Mouse (Mus musculus) neural tube, embryonic 14.5 days (tissue): ENCODE data around the gene Tango2. TPM values are rescaled to one million over a fixed set of nuclear protein-coding genes. Genes with fewer than 3 reads are reported as not detected.

ENCODE experiments used
- ATAC-seq: fragments of 200-750 bp; cut with Nextera tagmentation; 2 replicates; pipeline ENCODE4 v1.8.0; 2017; ENCODE audit warnings: low read depth, mild to moderate bottlenecking, moderate TSS enrichment, moderate library complexity
- H3K27ac ChIP-seq: fragments of 300-500 bp; sonication (generic); 2 replicates; pipeline ENCODE4 v1.5.1; 2014; ENCODE audit warnings: low read depth, mild to moderate bottlenecking, control low read depth, low read length, moderate library complexity, mixed read lengths
- H3K27me3 ChIP-seq: fragments of 300-500 bp; sonication (generic); 2 replicates; pipeline ENCODE4 v1.6.1; 2014; ENCODE audit warnings: low read length; ENCODE audit not compliant: control insufficient read depth, insufficient read depth
- H3K36me3 ChIP-seq: fragments of 300-500 bp; sonication (generic); 2 replicates; pipeline ENCODE4 v1.6.1; 2014; ENCODE audit warnings: low read length, mixed read lengths; ENCODE audit not compliant: control insufficient read depth, insufficient read depth
- H3K4me1 ChIP-seq: fragments of 300-500 bp; sonication (generic); 2 replicates; pipeline ENCODE4 v1.6.1; 2014; ENCODE audit warnings: low read length; ENCODE audit not compliant: control insufficient read depth, insufficient read depth
- H3K4me2 ChIP-seq: fragments of 300-500 bp; sonication (generic); 2 replicates; pipeline ENCODE4 v1.6.1; 2014; ENCODE audit warnings: mild to moderate bottlenecking, low read depth, low read length, control low read depth
- H3K4me3 ChIP-seq: fragments of 300-500 bp; sonication (generic); 2 replicates; pipeline ENCODE4 v1.5.1; 2014; ENCODE audit warnings: low read depth, low read length, control low read depth, mixed read lengths
- H3K9ac ChIP-seq: fragments of 300-500 bp; sonication (generic); replicated peaks from 2 replicates; pipeline ENCODE4 v1.6.1; 2014; ENCODE audit warnings: low read depth, mild to moderate bottlenecking, control low read depth, low read length, mixed read lengths
- H3K9me3 ChIP-seq: fragments of 300-500 bp; sonication (generic); 2 replicates; pipeline ENCODE4 v1.6.1; 2016; ENCODE audit warnings: low read length; ENCODE audit not compliant: control insufficient read depth
- WGBS: fragments of 180-500 bp; shearing (Covaris S2); extraction: QIAGEN DNeasy Blood & Tissue Kit; methylation state at CpG from one replicate; pipeline ENCODE4 v1.1.7; 2014; 5-methylcytosine and 5-hydroxymethylcytosine counted together
- polyA plus RNA-seq: library from polyadenylated mRNA; unstranded; fragments of >200 nt; fragmentation: Nextera tagmentation; extraction: Ambion mirVana; gene quantifications from 2 replicates; pipeline ENCODE4 v1.2.1, GENCODE M21; 2014

Tango2 gene
- polyA plus RNA-seq, 1 experiment from 2014 or later: 114 TPM

DNA sequence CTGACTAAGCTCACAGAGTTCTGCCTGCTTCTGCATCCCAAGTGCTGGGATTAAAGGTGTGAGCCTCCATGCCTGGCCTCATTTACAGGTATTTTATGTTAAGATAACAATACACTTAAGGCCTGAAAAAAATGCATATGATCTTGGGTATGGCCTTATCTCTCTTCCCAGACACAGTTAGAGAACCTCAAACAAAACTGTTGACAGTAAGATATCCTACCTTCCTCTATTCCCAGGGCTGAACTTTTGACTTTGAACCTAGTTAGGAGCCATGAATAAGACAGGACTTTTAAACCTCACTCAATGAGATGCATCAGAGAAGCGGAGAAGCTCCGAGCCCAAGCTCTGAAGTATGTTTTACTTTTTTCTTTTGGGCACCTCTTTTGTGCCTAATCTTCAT lies 5.8 kb downstream of the Tango2 start:
- H3K4me1 ChIP-seq: peaks cover 19% of the 10 kb centered on the region; the same call in 1 of the 2 replicates

DNA sequence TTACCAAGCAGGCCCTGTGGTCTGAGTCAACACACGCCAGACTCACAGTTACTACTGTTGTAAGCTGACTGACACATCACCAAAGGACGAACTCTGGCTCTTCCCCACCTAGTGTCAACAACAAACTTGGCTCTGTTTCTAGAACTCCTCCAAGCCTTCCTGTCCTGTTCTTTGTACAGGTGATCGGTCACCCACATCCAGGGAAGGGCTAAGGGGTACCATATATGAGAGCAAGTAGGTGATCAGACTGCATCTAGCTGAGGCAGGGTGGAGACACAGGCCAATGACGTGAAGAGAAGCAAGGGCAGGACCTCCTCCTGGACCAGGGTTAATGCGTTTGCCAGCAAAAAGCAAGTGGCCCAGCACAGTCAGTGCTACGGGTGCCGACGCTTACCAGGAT lies 6.3 kb downstream of the Tango2 start:
- H3K36me3 ChIP-seq: no peaks in the 10 kb centered on the region
- WGBS: 92% methylated on average over 8 of the region's 8 CpGs
- no peak for ATAC-seq
- H3K27ac ChIP-seq: no peak overlapping the region
- no peaks in the 10 kb centered on the region for H3K9me3 ChIP-seq
- H3K27me3 ChIP-seq: no peaks in the 10 kb centered on the region
- no peak overlapping the region for H3K4me3 ChIP-seq
- no peak overlapping the region for H3K4me2 ChIP-seq
- H3K9ac ChIP-seq: no peak overlapping the region
- H3K4me1 ChIP-seq: peaks cover 19% of the 10 kb centered on the region; the same call in 1 of the 2 replicates

More for the DNA sequence above, 5.8 kb downstream of the Tango2 start:
- Histone ChIP-seq H3K4me3 (no peak overlapping the region), H3K27me3 (no peaks in the 10 kb centered on the region), H3K4me2 (no peak overlapping the region), H3K9ac (no peak overlapping the region; the same call in 1 of the 2 replicates), H3K9me3 (no peaks in the 10 kb centered on the region), H3K36me3 (no peaks in the 10 kb centered on the region), H3K27ac (no peak overlapping the region)
- 89% methylated on average over 2 of the region's 2 CpGs for WGBS
- ATAC-seq: no peak

DNA sequence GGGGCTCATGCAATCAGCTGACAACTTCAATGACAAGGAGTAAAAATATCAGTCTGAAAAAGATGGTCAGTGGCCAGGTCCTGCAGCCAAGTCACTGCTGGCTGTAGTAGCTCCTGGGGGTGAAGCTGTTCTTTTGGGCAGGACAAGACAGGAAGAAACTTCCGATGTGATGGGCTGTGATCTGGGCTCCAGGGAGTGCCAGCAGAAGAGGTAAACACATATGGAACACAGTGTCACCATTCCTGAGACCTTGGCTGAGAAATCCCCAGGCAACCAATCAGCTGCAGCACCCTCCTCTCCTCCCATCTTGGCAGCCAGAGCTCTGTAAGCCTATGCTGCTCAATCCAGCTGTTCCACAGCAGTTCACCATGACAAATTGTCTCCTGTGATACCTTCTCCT lies 8.0 kb downstream of the Tango2 start:
- no peaks in the 10 kb centered on the region for H3K9me3 ChIP-seq
- no peak overlapping the region for H3K4me3 ChIP-seq
- no peak overlapping the region for H3K4me2 ChIP-seq
- no peaks in the 10 kb centered on the region for H3K36me3 ChIP-seq
- H3K4me1 ChIP-seq: peaks cover 19% of the 10 kb centered on the region; the same call in 1 of the 2 replicates
- no peak for ATAC-seq
- WGBS: 53% methylated on average over 1 of the region's 1 CpGs
- no peak overlapping the region for H3K27ac ChIP-seq
- H3K27me3 ChIP-seq: no peaks in the 10 kb centered on the region
- H3K9ac ChIP-seq: no peak overlapping the region

DNA sequence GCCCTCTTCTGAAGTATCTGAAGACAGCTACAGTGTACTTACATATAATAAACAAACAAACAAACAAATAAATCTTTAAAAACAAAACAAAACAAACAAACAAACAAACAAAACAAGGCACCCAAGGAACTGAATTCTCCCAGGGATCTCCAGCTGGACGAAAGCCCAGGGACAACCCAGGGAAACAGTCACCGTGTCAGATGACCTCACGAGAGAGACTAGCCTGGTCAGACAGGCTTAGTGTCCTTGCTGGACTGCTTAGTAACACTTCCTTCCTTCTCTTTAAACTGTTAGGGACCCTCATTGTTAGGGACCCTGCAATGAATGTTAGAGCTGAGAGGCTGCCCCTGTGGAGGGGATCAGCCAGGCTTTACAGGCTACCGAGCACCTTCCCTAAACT lies 10.6 kb downstream of the Tango2 start:
- WGBS: 93% methylated on average over 4 of the region's 4 CpGs

DNA sequence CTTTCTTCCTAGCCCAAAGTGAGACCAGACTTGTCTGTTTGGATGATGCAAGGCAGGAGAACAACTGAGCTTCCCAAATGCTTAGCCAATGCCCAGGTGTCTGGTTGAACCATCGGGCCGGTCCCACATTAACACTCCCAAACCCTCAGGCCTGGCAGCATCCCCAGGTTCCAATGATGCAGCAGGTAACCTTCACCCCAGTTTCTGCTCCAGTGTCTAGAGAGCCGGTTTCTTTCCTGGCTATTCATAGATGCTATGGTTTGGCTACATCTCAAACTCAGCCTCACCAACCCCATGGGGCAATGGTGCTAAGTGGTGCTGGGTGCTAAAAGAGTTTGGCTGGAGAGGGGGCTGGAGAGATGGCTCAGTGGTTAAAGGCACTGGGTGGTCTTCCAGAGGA lies 11.9 kb downstream of the Tango2 start:
- no peak overlapping the region for H3K4me3 ChIP-seq
- ATAC-seq: no peak
- no peak overlapping the region for H3K27ac ChIP-seq
- H3K4me2 ChIP-seq: no peak overlapping the region
- H3K4me1 ChIP-seq: 0 out of 2 replicates have a peak, but pooled peaks cover 4% of the 10 kb centered on the region
- 100% methylated on average over 3 of the region's 3 CpGs for WGBS
- no peaks in the 10 kb centered on the region for H3K9me3 ChIP-seq
- H3K36me3 ChIP-seq: peaks cover 6% of the 10 kb centered on the region; the same call in 1 of the 2 replicates
- H3K9ac ChIP-seq: no peak overlapping the region
- no peaks in the 10 kb centered on the region for H3K27me3 ChIP-seq

More for the DNA sequence above, 10.6 kb downstream of the Tango2 start:
- Histone ChIP-seq H3K9me3 (no peaks in the 10 kb centered on the region), H3K9ac (no peak overlapping the region), H3K4me1 (peaks cover 4% of the 10 kb centered on the region; the same call in 1 of the 2 replicates), H3K4me2 (no peak overlapping the region), H3K36me3 (peaks cover 6% of the 10 kb centered on the region; the same call in 1 of the 2 replicates), H3K27ac (no peak overlapping the region), H3K4me3 (no peak overlapping the region), H3K27me3 (no peaks in the 10 kb centered on the region)
- no peak for ATAC-seq

DNA sequence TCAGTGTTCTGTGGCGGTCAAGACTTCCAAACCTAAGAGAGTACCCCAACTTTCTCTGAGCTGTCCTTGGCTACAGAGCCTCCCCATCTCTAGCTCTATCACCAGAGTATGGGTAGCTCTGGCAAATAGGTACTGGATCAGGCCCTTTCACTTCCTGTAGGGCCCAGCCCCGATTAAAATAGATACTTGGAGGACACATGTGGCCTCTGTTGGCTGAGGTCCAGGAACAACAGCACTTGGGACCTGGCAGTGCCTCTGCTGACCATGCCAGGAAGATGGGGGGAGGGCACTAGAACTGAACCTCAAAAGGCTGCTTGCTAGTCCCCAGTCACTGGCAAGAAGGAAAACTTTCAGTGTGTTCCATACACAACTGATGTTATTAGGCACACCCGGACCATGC lies 13.9 kb downstream of the Tango2 start:
- WGBS: 80% methylated on average over 3 of the region's 3 CpGs
- Histone ChIP-seq H3K9ac (no peak overlapping the region), H3K9me3 (no peaks in the 10 kb centered on the region), H3K4me1 (no peaks in the 10 kb centered on the region), H3K4me3 (no peak overlapping the region), H3K36me3 (peaks cover 6% of the 10 kb centered on the region; the same call in 1 of the 2 replicates), H3K27me3 (no peaks in the 10 kb centered on the region), H3K4me2 (no peak overlapping the region), H3K27ac (no peak overlapping the region)
- ATAC-seq: no peak

DNA sequence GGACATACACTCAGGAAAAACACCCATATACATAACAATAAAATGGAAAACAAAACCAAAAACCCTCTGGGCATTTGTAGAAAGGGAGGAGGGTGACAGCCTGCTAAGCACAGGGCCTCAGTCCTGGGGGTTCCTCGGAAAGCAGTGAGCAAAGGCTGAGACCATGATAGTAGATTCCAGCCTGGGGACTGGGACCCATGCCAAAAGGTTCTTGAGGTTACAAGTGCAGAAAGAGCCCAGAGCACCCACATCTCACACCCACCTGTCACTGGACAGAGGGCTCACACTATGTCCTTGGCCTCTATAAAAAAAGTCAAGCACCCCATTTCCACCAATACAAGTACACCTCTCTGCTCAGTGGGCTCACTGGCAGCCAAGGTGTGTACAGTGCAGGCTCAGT lies 19.4 kb downstream of the Tango2 start:
- Histone ChIP-seq H3K9me3 (no peaks in the 10 kb centered on the region), H3K27ac (no peak overlapping the region), H3K4me1 (no peaks in the 10 kb centered on the region), H3K4me3 (no peak overlapping the region), H3K4me2 (no peak overlapping the region), H3K27me3 (no peaks in the 10 kb centered on the region), H3K9ac (no peak overlapping the region), H3K36me3 (peaks cover 9% of the 10 kb centered on the region; the same call in 1 of the 2 replicates)
- ATAC-seq: no peak
- WGBS: 67% methylated on average over 1 of the region's 1 CpGs

DNA sequence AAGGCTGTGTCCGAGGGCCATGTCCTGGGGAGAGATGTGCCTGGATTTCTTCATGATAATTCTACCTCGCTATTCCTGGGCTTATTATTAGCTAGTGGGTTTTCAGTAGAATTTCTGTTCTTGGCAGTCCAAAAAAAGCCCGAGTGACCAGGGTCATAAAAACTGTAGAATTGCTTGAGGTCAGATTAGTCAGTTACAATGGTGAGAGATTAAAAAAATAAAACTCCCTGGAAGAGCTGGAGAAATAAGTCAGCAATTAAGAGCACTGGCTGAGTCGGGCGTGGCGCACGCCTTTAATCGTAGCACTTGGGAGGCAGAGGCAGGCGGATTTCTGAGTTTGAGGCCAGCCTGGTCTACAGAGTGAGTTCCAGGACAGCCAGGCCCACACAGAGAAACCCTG lies 20.0 kb downstream of the Tango2 start:
- Histone ChIP-seq H3K9ac (no peak overlapping the region), H3K4me1 (no peaks in the 10 kb centered on the region), H3K4me2 (no peak overlapping the region), H3K9me3 (no peaks in the 10 kb centered on the region), H3K4me3 (no peak overlapping the region), H3K27me3 (no peaks in the 10 kb centered on the region), H3K27ac (no peak overlapping the region), H3K36me3 (peaks cover 5% of the 10 kb centered on the region; the same call in 1 of the 2 replicates)
- no peak for ATAC-seq
- WGBS: 94% methylated on average over 9 of the region's 9 CpGs

DNA sequence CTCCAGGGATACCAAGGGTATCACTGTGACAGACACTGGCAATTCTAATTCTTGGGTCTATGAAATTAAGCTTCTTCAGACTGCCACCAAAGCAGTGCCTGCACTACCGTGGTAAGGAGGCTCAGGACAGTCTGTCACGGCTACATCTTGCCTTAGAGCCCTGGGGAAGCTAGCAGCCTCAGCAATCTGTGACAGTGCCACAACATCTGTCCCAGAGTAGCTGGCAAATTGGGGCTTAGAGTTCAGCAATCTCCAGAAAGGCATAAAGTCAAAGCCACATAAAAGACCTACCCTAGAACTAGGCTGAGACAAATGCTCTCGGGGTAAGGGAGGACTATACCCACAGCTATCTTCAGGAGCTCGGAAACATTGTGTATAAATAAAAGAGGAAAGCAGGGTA lies 22.2 kb downstream of the Tango2 start:
- Histone ChIP-seq H3K36me3 (0 out of 2 replicates have a peak, but pooled peaks cover 7% of the 10 kb centered on the region), H3K4me3 (no peak overlapping the region), H3K4me1 (no peaks in the 10 kb centered on the region), H3K4me2 (no peak overlapping the region), H3K27me3 (no peaks in the 10 kb centered on the region), H3K9me3 (no peaks in the 10 kb centered on the region), H3K27ac (no peak overlapping the region), H3K9ac (no peak overlapping the region)
- no peak for ATAC-seq
- 77% methylated on average over 4 of the region's 4 CpGs for WGBS
